Mouse (Mus musculus): Measurements from ENCODE around the gene Tspan14.

Tspan14 gene

DNA sequence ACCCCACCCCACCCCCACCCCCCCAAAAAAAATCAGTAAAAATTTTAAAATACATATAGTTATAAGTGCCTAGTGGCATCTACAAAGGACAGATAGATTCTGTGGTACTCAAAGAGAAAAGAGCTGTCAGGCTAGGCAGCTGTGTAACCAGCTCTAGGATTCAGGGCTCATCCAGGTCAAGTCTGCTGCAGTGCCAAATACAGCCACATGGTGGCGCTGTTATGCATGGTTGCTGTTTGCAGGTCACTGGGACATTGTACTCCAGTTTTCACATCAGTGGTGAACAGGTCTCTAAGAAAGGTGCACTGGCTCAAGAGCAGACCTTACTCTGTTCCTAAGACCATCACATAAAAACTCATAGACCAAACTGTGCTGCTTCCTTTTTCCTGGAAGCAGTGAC lies 49.0 kb downstream of the Tspan14 start:
- peak; percentile 59 for DNase-seq (ENCODE audit: low spot score)

DNA sequence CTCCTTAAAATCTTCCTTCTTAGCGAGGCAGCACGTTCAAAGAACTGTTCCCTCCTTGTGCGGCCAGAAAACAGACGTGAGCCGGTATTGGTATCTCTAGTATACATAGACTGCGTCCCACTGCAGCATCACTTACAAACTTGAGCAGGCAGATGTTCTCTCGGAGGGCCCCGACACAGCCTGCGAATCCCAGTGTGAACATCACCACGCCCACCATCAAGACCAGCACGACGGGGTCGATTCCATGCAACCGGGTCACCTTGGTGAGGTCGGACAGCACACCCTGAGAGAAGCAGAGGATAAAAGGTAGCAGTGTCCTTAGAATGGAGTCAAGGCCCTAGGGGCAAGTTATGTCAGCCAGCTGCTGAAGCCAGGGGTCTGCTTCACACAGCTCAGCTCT lies 49.9 kb downstream of the Tspan14 start:
- DNase-seq (ENCODE audit: low spot score) = no peak

DNA sequence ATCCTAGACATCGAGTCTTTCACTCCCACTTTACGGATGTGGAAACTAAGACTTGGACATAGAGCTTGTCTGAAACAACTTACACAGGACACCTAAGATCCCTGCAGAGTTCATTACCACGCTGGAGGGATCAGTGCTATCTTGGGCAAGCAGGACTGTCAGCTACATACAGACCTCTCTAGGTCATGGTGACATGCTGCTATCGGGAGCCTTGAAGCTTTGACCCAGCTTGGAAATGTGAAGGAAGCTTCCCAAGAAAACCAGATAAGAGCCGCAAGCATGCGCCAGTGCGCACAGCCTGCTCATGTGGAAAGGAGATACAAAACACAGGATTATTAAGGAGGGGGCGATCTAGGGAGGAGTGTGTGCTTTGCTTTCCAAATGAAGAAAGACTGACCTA lies 50.8 kb downstream of the Tspan14 start:
- DNase-seq (ENCODE audit: low spot score) = peak; percentile 41

DNA sequence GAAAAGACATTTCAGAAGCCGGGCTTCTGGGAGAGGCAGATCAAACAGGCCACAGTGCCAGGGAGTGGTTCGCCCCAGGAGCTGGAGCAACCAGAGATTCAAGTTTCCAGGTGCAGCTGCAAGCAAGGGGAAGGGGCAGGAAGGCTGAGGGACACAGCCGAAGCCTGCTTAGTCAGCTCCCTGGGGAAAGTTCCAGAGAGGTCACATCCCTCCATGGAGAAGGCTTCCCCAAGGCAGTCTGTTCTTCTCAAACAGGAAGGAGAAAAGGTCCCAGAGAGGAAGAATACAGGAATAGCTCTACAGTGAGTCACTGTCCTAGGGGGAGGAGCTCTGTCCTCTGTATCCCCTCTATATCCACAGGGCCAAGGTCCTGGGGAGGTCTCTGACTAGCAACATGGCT lies 51.9 kb downstream of the Tspan14 start:
- DNase-seq (ENCODE audit: low spot score) = no peak

DNA sequence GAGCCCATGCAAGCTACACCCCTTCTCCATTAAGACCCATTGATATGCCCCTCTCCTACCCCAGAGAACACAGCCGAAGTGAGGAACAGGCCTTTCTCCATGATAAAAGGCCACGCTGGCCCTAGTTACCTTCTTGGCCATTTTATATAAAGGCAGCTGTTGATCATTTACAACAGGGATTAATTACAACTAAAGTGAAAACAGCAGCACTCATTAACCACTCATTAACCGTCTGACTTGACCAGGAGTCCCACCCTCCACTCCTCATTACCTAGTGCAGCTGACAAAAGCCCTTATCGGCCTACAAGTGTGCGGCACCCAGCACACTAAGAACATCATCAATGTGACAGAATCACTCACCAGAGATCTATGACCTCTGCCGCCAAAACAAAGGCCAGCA lies 52.9 kb downstream of the Tspan14 start:
- DNase-seq (ENCODE audit: low spot score) = no peak

DNA sequence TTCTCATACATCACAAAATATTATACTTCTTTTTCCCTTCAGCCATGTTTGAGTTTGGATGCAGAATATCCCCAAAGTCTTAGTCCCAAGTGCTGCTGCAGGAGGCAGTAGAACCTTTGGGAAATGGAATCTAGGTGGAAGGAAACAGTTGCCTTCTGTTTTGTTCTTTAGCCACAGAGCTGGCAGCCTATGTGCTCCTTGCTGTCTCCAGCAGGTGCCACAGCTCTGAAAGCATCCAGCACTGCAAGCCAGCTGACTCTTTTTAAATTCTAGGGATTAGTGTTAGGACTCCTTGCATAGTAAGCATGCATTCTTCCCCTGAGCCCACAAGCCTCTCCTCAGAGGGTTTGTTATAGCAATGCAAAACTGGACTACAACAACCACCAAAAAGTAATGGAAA lies 55.1 kb downstream of the Tspan14 start:
- no peak for DNase-seq (ENCODE audit: low spot score)

DNA sequence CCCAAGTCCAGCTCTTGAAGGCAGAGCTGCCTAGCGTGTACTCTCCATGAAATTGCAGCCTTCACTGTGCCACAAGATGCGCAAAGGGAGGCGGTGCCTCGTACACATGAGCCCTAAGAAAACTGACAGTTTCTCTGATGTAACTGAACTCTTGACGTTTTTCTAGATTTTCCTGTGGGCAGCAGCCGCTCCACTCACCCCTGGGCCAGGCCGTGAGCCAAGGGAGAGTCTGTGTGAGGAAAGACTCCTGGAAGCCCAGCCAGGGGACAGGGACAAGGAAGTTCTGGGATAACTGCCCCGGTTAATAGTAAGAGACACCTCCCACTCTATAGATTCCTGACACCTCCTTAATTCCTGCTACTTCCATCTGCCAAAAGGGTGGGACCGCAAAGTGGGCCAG lies 57.8 kb downstream of the Tspan14 start:
- no peak for DNase-seq (ENCODE audit: low spot score)

DNA sequence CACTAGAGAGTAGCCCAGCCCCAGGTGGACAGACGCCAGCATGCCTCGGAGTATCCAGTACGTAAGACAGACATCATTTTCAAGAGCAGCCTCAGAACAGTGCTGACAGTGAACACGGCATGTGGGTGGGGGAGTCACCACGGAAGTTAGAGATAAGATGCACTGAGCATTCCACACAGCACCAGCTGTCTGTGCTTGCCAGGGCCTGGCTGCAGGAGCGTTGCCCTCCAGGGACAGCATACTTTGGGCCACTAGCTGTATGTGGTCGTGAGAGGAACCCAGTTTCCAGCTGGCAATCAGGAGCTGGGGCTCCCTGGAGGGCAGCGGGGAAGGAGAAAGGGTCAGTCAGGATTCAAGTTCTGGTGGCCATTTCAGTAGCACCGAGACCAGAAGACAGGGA lies 59.8 kb downstream of the Tspan14 start:
- peak; percentile 36 for DNase-seq (ENCODE audit: low spot score)

DNA sequence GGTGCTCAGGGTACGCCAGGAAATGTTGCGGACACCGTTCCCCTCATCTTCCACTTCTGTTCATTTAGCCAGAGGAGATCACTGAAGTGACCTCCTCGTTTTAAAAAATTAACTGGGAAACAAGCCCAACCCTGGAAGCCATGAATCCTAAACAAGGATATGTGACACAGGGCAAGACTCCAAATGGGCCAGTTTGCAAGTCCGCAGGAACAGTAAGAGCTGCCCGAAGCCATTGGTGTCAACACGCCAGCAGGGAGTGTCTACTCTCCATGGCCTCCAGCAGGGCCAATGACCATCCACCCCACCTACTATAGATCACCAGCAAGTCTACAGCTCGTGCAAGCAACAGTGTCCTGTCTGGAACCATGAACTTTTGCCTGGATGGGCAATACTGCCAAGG lies 60.8 kb downstream of the Tspan14 start:
- DNase-seq (ENCODE audit: low spot score) = peak; percentile 40

DNA sequence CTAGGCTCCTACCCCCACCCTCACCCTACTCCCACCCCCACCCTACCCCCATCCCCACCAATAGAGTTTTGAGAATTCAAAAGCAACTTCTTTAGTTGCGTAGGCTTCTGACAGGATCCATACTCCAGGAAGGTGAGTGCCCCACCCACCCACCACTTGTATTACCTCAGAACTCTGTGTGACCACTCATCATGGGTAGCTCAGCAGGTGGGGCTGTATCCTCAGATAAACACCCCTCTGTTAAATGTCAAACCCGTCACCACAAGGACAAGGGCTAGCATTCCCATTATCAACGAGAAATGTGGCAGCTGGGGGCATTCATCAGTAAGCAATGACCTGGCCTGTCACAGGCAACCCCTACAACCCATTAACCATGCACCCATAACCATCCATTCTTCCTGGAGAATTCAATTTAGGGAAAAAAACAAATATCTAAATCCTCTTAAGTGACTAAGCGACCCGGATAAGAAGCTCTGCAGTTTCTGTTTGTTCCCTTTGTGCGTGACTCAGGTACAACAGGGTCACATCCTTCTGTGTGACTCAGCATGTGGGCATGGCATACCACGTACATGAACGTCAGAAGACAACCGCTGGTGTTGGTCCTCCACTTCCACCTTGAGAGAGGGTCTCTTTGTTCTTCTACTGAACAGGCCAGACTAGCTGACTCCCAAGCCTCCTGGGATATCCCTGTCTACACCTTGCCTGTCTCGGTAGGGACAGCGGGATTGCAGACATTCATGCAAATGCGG lies 64.1 kb downstream of the Tspan14 start:
- DNase-seq (ENCODE audit: low spot score) = no peak

DNA sequence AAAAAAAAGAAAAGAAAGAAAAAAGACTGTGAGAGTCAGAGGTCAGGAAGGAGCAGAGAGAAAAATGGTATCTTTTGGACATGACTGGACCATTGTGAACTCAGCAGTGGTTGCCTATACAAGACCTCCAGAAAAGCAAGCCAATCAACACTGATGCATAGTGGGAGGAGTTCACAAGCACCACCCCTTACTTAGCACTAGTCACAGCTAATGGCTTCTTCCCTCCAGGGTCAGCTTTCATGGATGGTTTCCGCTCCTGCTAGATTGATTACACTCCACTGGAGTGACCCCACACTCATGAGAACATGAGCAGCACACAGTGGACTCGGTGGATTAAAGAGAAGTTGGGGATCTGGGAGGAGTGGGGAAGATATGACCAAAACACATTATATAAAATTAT lies 66.3 kb downstream of the Tspan14 start:
- DNase-seq (ENCODE audit: low spot score) = no peak

DNA sequence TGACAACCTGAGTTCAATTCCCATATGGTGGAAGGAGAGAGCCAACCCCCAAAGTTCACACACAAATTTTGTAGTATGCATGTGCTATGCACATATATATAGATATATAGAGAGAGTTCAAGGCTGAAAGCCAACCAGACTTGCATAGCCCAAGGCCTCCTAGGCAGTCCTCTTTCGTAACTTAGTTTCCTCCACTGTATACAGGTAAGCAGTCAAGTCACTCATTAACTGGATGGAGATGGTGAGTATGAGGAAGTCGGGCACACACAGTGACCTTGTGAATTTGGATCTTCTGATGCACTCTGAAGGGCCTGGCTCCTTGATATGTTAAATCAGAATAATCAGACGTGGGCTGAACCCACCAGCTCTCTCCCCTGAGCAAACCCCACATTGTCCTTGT lies 68.7 kb downstream of the Tspan14 start:
- DNase-seq (ENCODE audit: low spot score) = no peak

DNA sequence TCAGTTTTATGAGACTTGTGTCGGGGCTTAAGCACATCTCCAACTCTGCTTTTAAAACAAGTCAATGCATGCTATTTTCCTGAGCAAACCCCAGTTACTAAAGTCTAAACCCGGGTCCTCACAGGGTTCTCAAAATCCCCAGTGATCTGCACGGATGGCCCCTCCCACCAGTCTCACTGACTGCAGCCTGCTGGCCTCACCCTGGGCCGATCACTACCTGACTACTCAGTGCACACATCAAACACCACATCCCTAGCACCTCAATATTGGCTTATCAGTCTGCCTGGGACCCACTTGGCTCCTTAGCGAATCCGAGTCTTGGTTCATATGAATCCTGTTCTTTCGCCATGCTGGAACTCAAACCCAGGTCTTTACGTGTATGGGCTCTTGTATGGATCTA lies 70.9 kb downstream of the Tspan14 start:
- no peak for DNase-seq (ENCODE audit: low spot score)

DNA sequence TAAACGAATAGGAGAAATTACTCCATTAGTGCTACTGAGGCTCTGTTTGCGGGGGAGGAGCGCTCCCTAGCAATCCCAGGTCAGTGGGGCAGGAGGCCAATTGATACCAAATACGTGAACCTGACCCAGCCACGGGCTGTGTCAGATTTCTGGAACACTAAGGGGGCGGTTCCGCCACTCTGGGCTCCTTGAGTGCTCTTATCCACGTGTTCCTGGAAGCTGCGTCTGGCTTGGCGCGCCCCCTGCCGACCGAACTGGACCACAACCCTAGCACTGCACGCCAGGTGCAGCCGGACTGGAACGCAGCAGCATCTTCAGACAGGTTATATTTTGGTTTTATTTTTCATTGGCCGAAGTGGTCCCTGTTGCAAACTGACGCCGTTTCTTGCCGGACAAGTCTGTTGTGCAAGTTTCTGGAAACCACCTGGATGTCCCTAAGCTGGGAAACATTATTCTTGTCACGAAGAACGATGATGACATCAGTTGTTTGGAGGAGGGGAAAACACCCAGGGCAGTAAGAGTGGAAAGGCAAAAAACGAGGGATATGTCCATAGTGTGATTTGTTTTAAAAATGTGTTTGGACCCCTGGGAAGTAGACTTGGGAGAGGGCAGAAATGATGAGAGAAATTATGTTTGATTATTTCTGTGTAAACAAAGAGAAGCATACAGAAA lies 71.9 kb downstream of the Tspan14 start:
- peak; percentile 74 for DNase-seq (ENCODE audit: low spot score)

DNA sequence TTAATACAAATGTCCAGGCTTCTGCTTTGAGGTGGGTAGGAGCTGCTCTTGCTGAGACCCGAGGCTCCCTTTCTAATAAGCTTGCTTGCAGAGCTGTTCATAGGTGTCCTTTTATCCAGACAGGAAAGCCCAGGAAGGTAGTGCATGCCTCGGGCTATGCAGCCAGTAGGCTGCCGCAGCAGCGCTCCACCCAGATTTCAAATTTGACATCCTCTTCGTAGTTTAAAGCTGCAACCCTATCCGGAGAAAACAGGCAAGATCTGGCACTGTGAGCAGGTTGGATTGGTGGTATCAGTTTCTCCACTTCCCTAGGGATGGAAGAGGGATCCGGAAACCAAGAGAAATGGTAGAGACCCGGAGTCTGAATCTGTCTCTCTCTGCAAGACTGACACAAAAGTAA lies 72.7 kb downstream of the Tspan14 start:
- DNase-seq (ENCODE audit: low spot score) = no peak

DNA sequence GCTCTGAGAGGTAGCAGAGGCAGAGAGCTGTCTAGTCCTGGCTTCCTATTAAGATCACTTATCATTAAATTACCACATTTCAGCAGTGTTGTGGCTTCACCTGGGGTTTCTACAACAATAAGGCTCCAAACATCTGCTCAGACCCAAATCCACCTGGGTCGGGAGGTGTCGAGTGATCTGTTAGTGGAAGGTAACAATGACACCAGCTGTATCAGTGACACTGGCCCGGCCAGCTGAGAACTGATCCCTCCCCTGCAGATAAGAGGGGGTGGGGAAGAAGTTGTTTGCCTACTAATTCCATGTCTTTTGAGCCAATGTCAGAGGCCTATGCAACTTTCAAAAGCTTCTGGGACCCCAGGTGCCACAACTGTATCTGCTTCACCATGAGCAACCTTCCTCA lies 73.4 kb downstream of the Tspan14 start, which contains the start of gene Sh2d4b:
Gene Sh2d4b (minus strand): TSS at position 71 of the 400 bp plus-strand sequence.
- no peak for DNase-seq (ENCODE audit: low spot score)

DNA sequence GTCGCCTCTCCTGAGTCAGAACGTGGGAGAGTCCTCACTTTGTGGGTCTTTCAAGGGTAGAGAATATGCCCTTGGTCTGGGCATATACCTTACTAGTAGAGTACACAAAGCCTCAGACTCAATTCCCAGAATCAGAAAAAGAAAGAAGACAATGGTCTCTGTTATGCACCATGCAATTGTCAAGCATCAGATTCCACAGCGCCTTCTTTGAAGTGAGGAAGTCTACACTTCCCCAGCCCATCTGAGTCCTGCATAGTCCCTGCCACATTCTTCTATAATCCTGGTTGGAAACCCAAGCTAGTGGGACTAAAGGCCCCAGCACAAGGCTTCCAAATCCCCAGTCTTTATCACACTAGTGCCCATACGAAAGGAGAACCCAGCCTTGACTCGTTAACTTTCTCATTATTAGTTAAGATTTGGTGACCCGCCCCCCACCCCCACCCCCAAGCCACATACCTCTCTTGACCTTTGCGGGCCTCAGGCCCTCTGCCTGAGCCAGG lies 74.2 kb downstream of the Tspan14 start:
- no peak for DNase-seq (ENCODE audit: low spot score)

DNA sequence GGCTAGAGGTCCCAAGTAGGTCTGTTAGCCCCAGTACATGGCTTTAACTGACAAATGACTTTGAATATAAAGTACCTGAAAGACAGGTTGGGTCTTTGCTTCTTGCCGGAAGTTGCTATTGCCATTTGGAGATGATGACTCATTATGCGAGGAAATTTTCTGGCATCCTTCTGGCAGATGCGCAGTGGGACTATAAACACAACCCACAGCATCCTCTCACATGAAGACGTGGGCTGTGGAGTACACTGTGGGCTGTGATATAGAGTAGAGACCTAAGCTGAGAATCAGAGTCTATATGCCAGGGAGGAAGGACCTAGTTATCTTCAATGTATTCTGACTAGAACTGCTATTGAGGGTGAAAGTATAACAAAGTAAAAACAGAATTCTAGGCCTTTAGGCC lies 75.1 kb downstream of the Tspan14 start:
- no peak for DNase-seq (ENCODE audit: low spot score)

DNA sequence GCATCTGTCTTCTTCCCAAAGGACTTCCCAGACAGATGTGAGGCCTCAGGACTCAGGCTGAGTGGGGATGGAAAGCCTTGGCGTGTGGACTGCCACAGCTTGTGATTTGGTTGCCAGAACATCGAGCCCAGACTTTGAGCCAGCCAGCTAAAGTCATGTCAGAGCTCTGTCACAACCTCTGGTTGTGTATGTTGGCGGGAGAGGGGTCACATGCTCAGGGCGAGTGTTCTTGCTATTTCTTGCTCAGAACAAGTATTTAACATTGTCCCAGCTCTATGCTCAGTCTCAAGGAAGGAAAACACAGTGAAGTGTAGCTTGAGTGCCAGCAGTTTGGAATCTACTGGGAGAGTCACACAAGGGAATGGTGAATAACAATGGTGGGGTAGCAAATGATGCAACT lies 76.9 kb downstream of the Tspan14 start:
- DNase-seq (ENCODE audit: low spot score) = no peak

DNA sequence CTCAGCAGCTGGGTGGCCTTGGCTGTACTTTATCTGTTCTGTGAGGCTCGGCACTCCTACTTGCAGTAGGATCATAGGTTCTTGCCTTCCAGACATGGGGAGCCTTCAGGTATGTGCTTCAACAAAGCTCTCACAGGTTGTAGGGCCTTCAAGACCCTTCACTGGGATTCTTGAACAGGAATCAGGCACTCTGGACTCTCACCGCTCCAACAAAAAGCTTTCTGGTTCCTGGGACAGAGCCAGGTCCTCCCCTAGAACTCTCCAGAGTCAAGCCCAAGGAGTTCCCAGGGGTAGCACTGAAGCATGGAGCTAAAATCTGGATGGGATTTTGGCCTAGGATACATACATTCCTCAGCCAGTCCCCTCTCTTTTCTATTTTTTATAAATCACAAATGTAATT lies 77.4 kb downstream of the Tspan14 start:
- DNase-seq (ENCODE audit: low spot score) = no peak

DNA sequence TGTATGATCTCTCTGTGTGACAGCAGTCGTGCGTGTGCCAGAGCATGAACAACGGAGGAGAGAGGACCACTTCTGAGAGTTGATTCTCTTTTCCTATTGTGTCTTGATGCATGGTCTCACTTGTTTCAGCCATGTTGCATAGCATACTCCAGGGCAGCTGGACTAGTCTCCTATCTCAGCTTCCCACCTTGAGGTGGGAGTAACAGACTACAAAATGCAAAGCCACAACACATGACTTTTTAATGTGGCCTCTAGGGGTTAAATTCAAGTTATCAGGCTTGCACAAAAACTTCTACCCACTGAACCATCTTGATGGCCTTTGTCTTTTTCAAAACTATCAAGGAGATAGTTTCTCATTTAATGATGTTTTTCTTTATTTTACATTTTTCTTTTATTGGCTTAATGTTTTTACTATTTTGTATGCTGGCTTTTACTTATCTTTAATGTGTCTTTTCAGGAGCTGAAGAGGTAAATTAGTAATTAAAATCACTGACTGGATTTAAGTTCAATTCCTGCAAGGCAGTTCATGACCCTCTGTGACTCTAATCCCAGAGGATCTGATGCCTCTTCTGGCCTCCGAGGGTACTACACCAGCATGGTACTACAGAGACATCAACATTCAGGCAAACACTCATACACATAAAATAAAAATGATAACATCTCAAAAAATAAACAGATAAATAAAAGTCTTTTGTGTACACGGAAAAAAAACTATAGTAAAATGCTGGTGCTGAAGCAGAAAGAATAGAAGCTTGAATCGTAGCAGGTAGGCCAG lies 80.0 kb downstream of the Tspan14 start:
- DNase-seq (ENCODE audit: low spot score) = no peak

DNA sequence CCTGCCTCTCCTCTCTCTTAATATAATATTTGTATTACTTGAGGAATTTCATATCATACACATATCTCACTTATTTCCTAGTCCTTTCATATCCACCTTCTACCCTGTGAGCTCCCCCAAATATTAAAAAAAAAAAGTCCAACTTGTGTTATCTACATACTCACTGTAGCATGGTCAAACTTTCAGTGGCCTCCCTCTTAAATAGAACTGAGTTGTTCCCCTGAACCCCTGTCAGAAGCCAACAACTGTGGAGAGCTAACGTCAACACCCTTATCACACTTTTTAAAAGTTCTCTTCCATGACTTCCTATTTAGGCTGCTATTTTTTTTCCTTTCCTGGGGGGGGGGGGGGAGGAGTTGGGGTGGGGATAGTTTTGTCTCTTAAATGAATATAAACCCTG lies 80.9 kb downstream of the Tspan14 start:
- no peak for DNase-seq (ENCODE audit: low spot score)

DNA sequence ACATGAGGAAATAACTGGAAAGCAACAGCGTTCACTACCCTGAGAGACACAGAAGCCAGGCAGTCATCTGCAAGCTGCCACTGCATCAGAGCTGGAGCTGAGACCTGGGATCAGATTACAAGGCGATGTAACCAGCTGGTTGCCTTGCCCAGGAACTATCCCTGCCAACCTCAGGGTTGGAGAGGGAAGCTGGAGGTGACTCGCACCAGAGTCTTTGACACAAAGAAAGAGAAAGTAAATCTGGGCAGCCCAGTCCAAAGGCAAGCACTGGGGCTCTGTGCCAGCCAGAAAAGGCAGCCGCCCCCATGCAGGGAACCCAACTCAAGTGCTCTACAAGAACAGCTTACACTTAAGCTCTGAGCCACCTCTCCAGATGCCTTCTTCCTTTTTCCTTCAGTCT lies 81.4 kb downstream of the Tspan14 start:
- DNase-seq (ENCODE audit: low spot score) = no peak

Data from testis, postnatal 14 days (tissue).